In the genomic region with DNA sequence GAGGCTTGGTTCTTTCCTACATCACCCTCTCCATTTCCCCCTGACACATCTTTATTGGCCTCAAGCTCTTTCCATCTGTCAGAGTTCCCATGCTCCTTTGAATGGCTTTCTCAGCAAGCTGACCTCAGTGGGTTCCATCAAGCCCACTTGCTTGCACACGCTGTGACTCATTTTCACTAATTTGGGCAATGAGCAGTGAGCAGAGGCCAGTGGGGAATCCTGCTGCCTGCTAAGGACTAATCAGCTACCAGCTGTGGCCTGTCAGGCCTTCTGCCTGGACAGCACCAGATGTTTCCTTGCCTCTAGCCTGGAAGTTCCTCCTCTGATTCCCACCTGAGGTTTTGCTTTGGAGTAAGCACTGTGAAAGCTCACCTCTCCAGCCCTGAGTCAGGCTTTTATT, we compare ENCODE assay signal across 17 mouse cellular contexts.
A peak's percentile ranks its signal among the peaks of the same experiment; 100 is the strongest.
DNase-seq lines count a peak whose midpoint lies in the region; ATAC-seq and TF ChIP-seq lines count a peak whose summit lies in the region.
"Had no signal": no experiment of that assay in that cellular context is flagged by ENCODE, and none has a peak within 500 bp of the region (broad histone marks: within the 10 kb centered on the region; RNA-seq: fewer than 3 reads in every experiment).

No protein-coding gene starts in this region.

- no peak overlapping the region for H3K4me2 ChIP-seq in hindbrain, embryonic 11.5 days (replicated peaks; ENCODE audit: low read depth, low read length)
- H3K4me2 ChIP-seq: embryonic facial prominence, embryonic 15.5 days; forebrain, embryonic 13.5 days; heart, embryonic 15.5 days; intestine, embryonic 15.5 days had no signal

- no peak for ATAC-seq in hindbrain, embryonic 11.5 days (ENCODE audit: low FRiP score)
- ATAC-seq in activated CD4-positive, CD25-positive, alpha-beta regulatory T cell, adult 4 months = no peak
- ATAC-seq: forebrain, embryonic 13.5 days; intestine, embryonic 15.5 days had no signal

- no peaks in the 10 kb centered on the region for H3K27me3 ChIP-seq in hindbrain, embryonic 11.5 days (ENCODE audit: control insufficient read depth, insufficient read depth, low read length)
- H3K27me3 ChIP-seq in hindbrain, embryonic 10.5 days (ENCODE audit: insufficient read depth, poor library complexity, severe bottlenecking) = no peaks in the 10 kb centered on the region
- H3K27me3 ChIP-seq: embryonic facial prominence, embryonic 15.5 days; forebrain, embryonic 13.5 days; heart, embryonic 15.5 days; intestine, embryonic 15.5 days had no signal

- no peak overlapping the region for H3K4me3 ChIP-seq in hindbrain, embryonic 11.5 days (ENCODE audit: low read depth, low read length)
- H3K4me3 ChIP-seq in hindbrain, embryonic 10.5 days = no peak overlapping the region
- H3K4me3 ChIP-seq: embryonic facial prominence, embryonic 15.5 days; forebrain, embryonic 13.5 days; gastrocnemius, adult 2 months; heart, embryonic 15.5 days; intestine, embryonic 15.5 days had no signal

- no peak overlapping the region for H3K9ac ChIP-seq in hindbrain, embryonic 11.5 days (ENCODE audit: low read depth, low read length)
- H3K9ac ChIP-seq: embryonic facial prominence, embryonic 15.5 days; forebrain, embryonic 13.5 days; heart, embryonic 15.5 days; intestine, embryonic 15.5 days had no signal

- TF ChIP-seq POLR2A in brain, embryonic 14.5 days (IDR thresholded peaks at IDR 0.05; ENCODE audit: borderline replicate concordance, extremely low read depth, insufficient read depth, insufficient read length, poor library complexity, severe bottlenecking) = no peak

- no peak for TF ChIP-seq CTCF in brain, embryonic 14.5 days (IDR thresholded peaks at IDR 0.05; ENCODE audit: borderline replicate concordance, extremely low read depth, insufficient read depth, insufficient read length)

- H3K27ac ChIP-seq in hindbrain, embryonic 11.5 days (ENCODE audit: low read depth, low read length) = no peak overlapping the region
- no peak overlapping the region for H3K27ac ChIP-seq in hindbrain, embryonic 10.5 days
- H3K27ac ChIP-seq: embryonic facial prominence, embryonic 15.5 days; forebrain, embryonic 13.5 days; gastrocnemius, adult 2 months; heart, embryonic 15.5 days; intestine, embryonic 15.5 days had no signal

- WGBS in hindbrain, embryonic 11.5 days = 53% methylated on average over 1 of the region's 1 CpGs
- 51% methylated on average over 1 of the region's 1 CpGs for WGBS in hindbrain, embryonic 10.5 days

- H3K4me1 ChIP-seq in hindbrain, embryonic 11.5 days (replicated peaks; ENCODE audit: control insufficient read depth, insufficient read depth, low read length) = no peaks in the 10 kb centered on the region
- 0 out of 2 replicates have a peak, but pooled peaks cover 3% of the 10 kb centered on the region for H3K4me1 ChIP-seq in hindbrain, embryonic 10.5 days (replicated peaks)
- H3K4me1 ChIP-seq: embryonic facial prominence, embryonic 15.5 days; forebrain, embryonic 13.5 days; heart, embryonic 15.5 days; intestine, embryonic 15.5 days had no signal

- no peaks in the 10 kb centered on the region for H3K36me3 ChIP-seq in hindbrain, embryonic 11.5 days (ENCODE audit: control insufficient read depth, insufficient read depth, low read length)
- no peaks in the 10 kb centered on the region for H3K36me3 ChIP-seq in hindbrain, embryonic 10.5 days
- H3K36me3 ChIP-seq: embryonic facial prominence, embryonic 15.5 days; heart, embryonic 15.5 days; intestine, embryonic 15.5 days had no signal

- no peaks in the 10 kb centered on the region for H3K9me3 ChIP-seq in hindbrain, embryonic 11.5 days (ENCODE audit: control insufficient read depth, low read length)
- H3K9me3 ChIP-seq in hindbrain, embryonic 10.5 days = no peaks in the 10 kb centered on the region
- H3K9me3 ChIP-seq: embryonic facial prominence, embryonic 15.5 days; forebrain, embryonic 13.5 days; heart, embryonic 15.5 days; intestine, embryonic 15.5 days had no signal

- DNase-seq in hindbrain, embryonic 11.5 days (ENCODE audit: low spot score) = peak; percentile 13
- DNase-seq in hindbrain, embryonic 10.5 days (ENCODE audit: low spot score) = no peak
- DNase-seq in lung, postnatal 10 days = peak; percentile 19
- no peak for DNase-seq in lung, postnatal 36 days
- DNase-seq in brain, embryonic 14.5 days (ENCODE audit: low read depth) = peak; percentile 49
- peak; percentile 14 for DNase-seq in heart, postnatal 4 days
- no peak for DNase-seq in natural killer cell, adult 2 months (ENCODE audit: low spot score in 2 of 2)
- DNase-seq: cerebellum, adult 9-11 months; gastrocnemius, adult 2 months; liver; right cerebral cortex, postnatal 14 days; thymus, postnatal 4 days had no signal

Comparison
In these comparisons a context has a peak if more than half of its experiments do, and no peak if none do; other contexts are left out.
1. DNase-seq: peak in hindbrain, embryonic 11.5 days (single experiment), lung, postnatal 10 days (single experiment), brain, embryonic 14.5 days (single experiment) and heart, postnatal 4 days (single experiment); none in hindbrain, embryonic 10.5 days (single experiment), lung, postnatal 36 days (single experiment) and natural killer cell, adult 2 months (0 of 2).